Mouse (Mus musculus): Measurements from ENCODE around the gene Cyp2d10. TPM values are rescaled to one million over a fixed set of nuclear protein-coding genes. Genes with fewer than 3 reads are reported as not detected.

Gene Cyp2d10
- polyA plus RNA-seq, 1 experiment from 2014 or later = not detected

- Histone ChIP-seq H3K9ac (replicated peaks) (peak overlapping the region; percentile 97), H3K4me3 (replicated peaks) (peak overlapping the region; percentile 94), H3K27me3 (no peaks in the 10 kb centered on the region), H3K4me1 (replicated peaks) (peaks cover 28% of the 10 kb centered on the region), H3K9me3 (no peaks in the 10 kb centered on the region), H3K27ac (peak overlapping the region; percentile 90; the same call in 1 of the 2 replicates), H3K4me2 (replicated peaks) (peak overlapping the region; percentile 72), H3K36me3 (peaks cover 29% of the 10 kb centered on the region)
- no peak for ATAC-seq
- WGBS = 35% methylated on average over 14 of the region's 14 CpGs
Measured at GRCm38 (mm10) chr15:82353078-82353744, 53.8 kb downstream of the Cyp2d10 start.

Small RNAs within 50 kb of the gene (microRNA-seq; reads per million reads assigned to microRNA genes)
- gene Gm25990 (not detected), gene Gm27331 (not detected), gene Gm27622 (not detected), gene Mir7684 (not detected)

Other genes with a start within 250 kb of the Cyp2d10 start
- 0.50 and 0.70 TPM in 2 replicates for gene Shisa8, start 194.4 kb downstream of the Cyp2d10 start, polyA plus RNA-seq (2015; fragmentation: Nextera tagmentation; extraction: Ambion mirVana)
- not detected in 2 replicates for gene Tnfrsf13c, start 182.8 kb downstream of the Cyp2d10 start, polyA plus RNA-seq (2015; fragmentation: Nextera tagmentation; extraction: Ambion mirVana)
- gene Cenpm, start 162.4 kb downstream of the Cyp2d10 start, polyA plus RNA-seq (2015; fragmentation: Nextera tagmentation; extraction: Ambion mirVana) = 28.6 and 30.4 TPM in 2 replicates
- 9.6 and 9.7 TPM in 2 replicates for gene 1500009C09Rik, start 154.8 kb downstream of the Cyp2d10 start, polyA plus RNA-seq (2015; fragmentation: Nextera tagmentation; extraction: Ambion mirVana)
- 341 and 349 TPM in 2 replicates for gene Sept3, start 132.3 kb downstream of the Cyp2d10 start, polyA plus RNA-seq (2015; fragmentation: Nextera tagmentation; extraction: Ambion mirVana)
- not detected in 2 replicates for gene Wbp2nl, start 108.2 kb downstream of the Cyp2d10 start, polyA plus RNA-seq (2015; fragmentation: Nextera tagmentation; extraction: Ambion mirVana)
- 18.1 and 22.7 TPM in 2 replicates for gene Naga, start 68.3 kb downstream of the Cyp2d10 start, polyA plus RNA-seq (2015; fragmentation: Nextera tagmentation; extraction: Ambion mirVana)
- 0.99 and 1.5 TPM in 2 replicates for gene Pheta2, start 68.3 kb downstream of the Cyp2d10 start, polyA plus RNA-seq (2015; fragmentation: Nextera tagmentation; extraction: Ambion mirVana)
- gene Smdt1, start 68.2 kb downstream of the Cyp2d10 start, polyA plus RNA-seq (2015; fragmentation: Nextera tagmentation; extraction: Ambion mirVana) = 303 and 324 TPM in 2 replicates
- 350 and 359 TPM in 2 replicates for gene Ndufa6, start 52.9 kb downstream of the Cyp2d10 start, polyA plus RNA-seq (2015; fragmentation: Nextera tagmentation; extraction: Ambion mirVana)
- gene Cyp2d22, start 26.9 kb downstream of the Cyp2d10 start, polyA plus RNA-seq (2015; fragmentation: Nextera tagmentation; extraction: Ambion mirVana) = 1.1 and 1.8 TPM in 2 replicates
- gene Cyp2d11, start 13.2 kb downstream of the Cyp2d10 start, polyA plus RNA-seq (2015; fragmentation: Nextera tagmentation; extraction: Ambion mirVana) = not detected in 2 replicates
- not detected in 2 replicates for gene Cyp2d9, start 26.2 kb upstream of the Cyp2d10 start, polyA plus RNA-seq (2015; fragmentation: Nextera tagmentation; extraction: Ambion mirVana)
- gene Cyp2d12, start 147.9 kb upstream of the Cyp2d10 start, polyA plus RNA-seq (2015; fragmentation: Nextera tagmentation; extraction: Ambion mirVana) = not detected in 2 replicates
- gene Cyp2d34, start 213.8 kb upstream of the Cyp2d10 start, polyA plus RNA-seq (2015; fragmentation: Nextera tagmentation; extraction: Ambion mirVana) = not detected in 2 replicates

Data from midbrain, embryonic 13.5 days (tissue).